Mouse (Mus musculus): ENCODE results near the gene Gcnt1. TPM values are rescaled to one million over a fixed set of nuclear protein-coding genes. Genes with fewer than 3 reads are reported as not detected.

Gcnt1 gene
- 0.27 and 0.77 TPM in 2 replicates for polyA plus RNA-seq (2012; rRNA removed)

DNA sequence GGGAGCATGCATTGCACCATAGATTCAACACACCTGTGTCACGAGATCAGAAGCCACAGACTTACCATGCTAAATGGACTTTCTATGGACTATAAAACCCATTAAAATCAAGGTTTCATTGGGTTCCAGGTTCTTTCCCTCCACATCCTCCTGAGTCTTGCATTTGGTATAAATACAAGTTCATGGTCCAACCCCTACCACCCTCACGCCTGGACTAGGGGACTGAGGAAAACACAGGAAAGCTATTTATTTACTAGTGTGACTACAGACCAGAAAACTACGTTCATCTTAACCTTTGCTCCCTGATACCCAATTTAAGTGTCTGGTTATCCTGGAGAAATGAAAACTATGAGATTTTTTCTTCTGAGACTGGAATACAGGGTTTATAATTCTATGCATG lies at the start of gene Gcnt1:
TSS of gene Gcnt1 (minus strand) at position 144 of the 400 bp plus-strand sequence.

GRCm38 (mm10) chr19:17393841-17394591 lies 21.4 kb upstream of the Gcnt1 start, which contains the start of gene Rfk:
TSS of gene Rfk (plus strand) at chr19:17394043.

Other genes starting within 250 kb of the Gcnt1 start
- 171 and 262 TPM in 2 replicates for gene Rfk, start 21.2 kb upstream of the Gcnt1 start, polyA plus RNA-seq (2012; rRNA removed)